Mouse (Mus musculus) small intestine, adult 2 months (tissue): ENCODE results near the gene Asb8.

ENCODE experiments used
- CTCF ChIP-seq: fragments of 200-500 bp; IDR thresholded peaks from 2 replicates; pipeline ENCODE4 v1.5.1; 2012; ENCODE audit warnings: low read depth, mild to moderate bottlenecking, control low read depth, inconsistent platforms, low read length, moderate library complexity, mixed read lengths; ENCODE audit not compliant: insufficient replicate concordance, insufficient read length; ENCODE audit errors: extremely low read depth
- POLR2A ChIP-seq: fragments of 200-500 bp; IDR thresholded peaks from 2 replicates; pipeline ENCODE4 v1.6.1; 2012; ENCODE audit warnings: low read depth, mild to moderate bottlenecking, control low read depth, inconsistent platforms, low read length, moderate library complexity

GRCm38 (mm10) chr15:98181856-98182570 is 16.6 kb upstream of the Asb8 start:
- no peak for TF ChIP-seq CTCF
- no peak for TF ChIP-seq POLR2A
